8 mouse cellular contexts compared by ENCODE assay signal in the genomic region with DNA sequence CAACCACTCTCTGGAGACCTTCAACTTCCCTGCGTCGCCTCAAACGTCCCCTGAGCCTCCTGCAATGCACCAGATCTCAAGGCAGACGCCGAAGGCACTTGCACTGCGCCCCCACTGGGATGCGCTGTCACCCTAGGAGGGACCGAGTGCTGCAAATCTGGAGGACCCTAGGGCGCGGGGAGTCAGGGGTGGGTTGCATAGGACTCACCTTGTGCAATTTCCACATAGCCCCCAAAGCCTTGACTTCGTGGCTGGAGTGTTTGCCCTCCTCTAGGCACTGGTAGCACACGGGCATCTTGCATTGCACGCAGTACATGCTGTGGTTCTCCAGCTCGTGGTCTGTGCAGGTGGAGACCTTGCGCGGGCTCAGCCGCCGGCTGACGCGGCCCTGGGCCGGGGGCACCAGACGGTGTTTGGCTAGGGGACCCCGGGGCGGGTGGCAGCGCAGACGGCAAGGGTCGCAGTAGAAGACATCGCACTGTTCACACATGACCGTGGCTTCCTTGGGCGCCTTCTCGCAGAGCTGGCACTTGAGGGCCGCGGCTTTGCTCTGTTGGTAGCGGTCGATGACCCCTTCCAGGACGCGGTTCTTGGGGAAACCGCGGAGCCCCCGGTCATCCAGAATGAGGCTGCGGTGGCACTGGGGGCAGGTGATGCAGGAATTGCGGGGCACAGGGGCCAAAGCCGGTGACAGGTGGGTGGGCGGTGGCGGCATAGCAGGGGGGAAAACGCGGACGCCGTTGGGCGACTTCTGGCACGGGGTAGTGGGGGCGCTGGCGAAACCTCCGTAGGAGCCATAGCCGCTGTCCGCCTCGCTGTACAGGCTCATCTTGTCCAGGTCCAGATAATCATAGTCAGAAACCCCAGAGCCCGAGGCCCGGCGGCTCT. TPM values are rescaled to one million over a fixed set of nuclear protein-coding genes. Genes with fewer than 3 reads are reported as not detected.
DNase-seq lines count a peak whose midpoint lies in the region; ATAC-seq and TF ChIP-seq lines count a peak whose summit lies in the region.

No protein-coding gene starts in this region.

- WGBS in lung, embryonic 16.5 days: 1% methylated on average over 54 of the region's 60 CpGs
- WGBS in forebrain, postnatal 0 days: under 1% methylated on average over 57 of the region's 60 CpGs
- 3% methylated on average over 60 of the region's 60 CpGs for whole genome bisulfite sequencing in intestine, postnatal 0 days

- peak; percentile 94 for TF ChIP-seq CTCF in forebrain, postnatal 0 days (IDR thresholded peaks at IDR 0.05; ENCODE audit: low read depth)
- TF ChIP-seq CTCF in intestine, postnatal 0 days (IDR thresholded peaks at IDR 0.05; ENCODE audit: low read depth): peak; percentile 76

- DNase-seq in lung, postnatal 14 days: no peak
- peak; percentile 83 to 84 for DNase-seq in cerebellum, adult 18-20 months
- DNase-seq in forebrain, postnatal 0 days: peak; percentile 90
- peak; percentile 10 for DNase-seq in liver
- DNase-seq in ovary, postnatal 14 days (ENCODE audit: low spot score): peak; percentile 6
- DNase-seq in urinary bladder, postnatal 36 days (ENCODE audit: low spot score in 2 of 2): no peak

- peak; percentile 14; the same call in 1 of the 2 replicates for ATAC-seq in lung, embryonic 16.5 days (ENCODE audit: low read depth)
- peak; percentile 72 for ATAC-seq in forebrain, postnatal 0 days
- ATAC-seq in intestine, postnatal 0 days: no peak

- H3K9me3 ChIP-seq in lung, embryonic 16.5 days (ENCODE audit: control insufficient read depth, low read length): no peaks in the 10 kb centered on the region
- H3K9me3 ChIP-seq in forebrain, postnatal 0 days (ENCODE audit: low read length): no peaks in the 10 kb centered on the region
- H3K9me3 ChIP-seq in intestine, postnatal 0 days (ENCODE audit: control insufficient read depth): no peaks in the 10 kb centered on the region

- peak overlapping the region; percentile 61 for H3K4me3 ChIP-seq in lung, embryonic 16.5 days (ENCODE audit: low read length)
- H3K4me3 ChIP-seq in forebrain, postnatal 0 days (ENCODE audit: low read depth, low read length): peak overlapping the region; percentile 86
- H3K4me3 ChIP-seq in intestine, postnatal 0 days (ENCODE audit: low read depth, low read length): peak overlapping the region; percentile 53

- no peaks in the 10 kb centered on the region for H3K36me3 ChIP-seq in lung, embryonic 16.5 days (ENCODE audit: control insufficient read depth, insufficient read depth, low read length)
- H3K36me3 ChIP-seq in forebrain, postnatal 0 days (ENCODE audit: insufficient read depth): no peaks in the 10 kb centered on the region
- H3K36me3 ChIP-seq in intestine, postnatal 0 days (ENCODE audit: control insufficient read depth, insufficient read depth): no peaks in the 10 kb centered on the region

- H3K4me2 ChIP-seq in lung, embryonic 16.5 days (ENCODE audit: low read depth, low read length): peak overlapping the region; percentile 83
- peak overlapping the region; percentile 84 for H3K4me2 ChIP-seq in forebrain, postnatal 0 days (ENCODE audit: low read depth)
- H3K4me2 ChIP-seq in intestine, postnatal 0 days (replicated peaks; ENCODE audit: low read depth): peak overlapping the region; percentile 82

- H3K27me3 ChIP-seq in lung, embryonic 16.5 days (ENCODE audit: control insufficient read depth, insufficient read depth, low read depth, low read length): peaks cover 38% of the 10 kb centered on the region
- no peaks in the 10 kb centered on the region for H3K27me3 ChIP-seq in forebrain, postnatal 0 days (ENCODE audit: insufficient read depth, low read length)
- H3K27me3 ChIP-seq in intestine, postnatal 0 days (replicated peaks; ENCODE audit: control insufficient read depth, insufficient read depth, low read length): peaks cover 30% of the 10 kb centered on the region

- H3K27ac ChIP-seq in lung, embryonic 16.5 days (ENCODE audit: low read length): no peak overlapping the region
- H3K27ac ChIP-seq in forebrain, postnatal 0 days (ENCODE audit: low read depth, low read length): peak overlapping the region; percentile 94
- H3K27ac ChIP-seq in intestine, postnatal 0 days (ENCODE audit: low read depth, low read length): no peak overlapping the region

- peaks cover 18% of the 10 kb centered on the region for H3K4me1 ChIP-seq in lung, embryonic 16.5 days (replicated peaks; ENCODE audit: control insufficient read depth, insufficient read depth, low read length)
- peaks cover 17% of the 10 kb centered on the region; the same call in 1 of the 2 replicates for H3K4me1 ChIP-seq in forebrain, postnatal 0 days (ENCODE audit: insufficient read depth)
- H3K4me1 ChIP-seq in intestine, postnatal 0 days (replicated peaks; ENCODE audit: control insufficient read depth, insufficient read depth, low read length): 0 out of 2 replicates have a peak, but pooled peaks cover 4% of the 10 kb centered on the region

- peak overlapping the region; percentile 57; the same call in 1 of the 2 replicates for H3K9ac ChIP-seq in lung, embryonic 16.5 days (ENCODE audit: low read length)
- H3K9ac ChIP-seq in forebrain, postnatal 0 days: peak overlapping the region; percentile 92
- no peak overlapping the region; the same call in 1 of the 2 replicates for H3K9ac ChIP-seq in intestine, postnatal 0 days (ENCODE audit: low read depth, low read length)

RNA-seq across cellular contexts. Expression of gene Trim9, which starts 1.0 kb away (rescaled TPM):
- 0.58 and 1.3 TPM in 2 replicates for polyA plus RNA-seq in lung, embryonic 16.5 days (2015; fragmentation: Nextera tagmentation; extraction: Ambion mirVana)
- total RNA-seq in forebrain, postnatal 0 days (2014; rRNA removed): 114 and 135 TPM in 2 replicates
- 67.0 and 96.8 TPM in 2 replicates for polyA plus RNA-seq in forebrain, postnatal 0 days (2015; fragmentation: Nextera tagmentation; extraction: Ambion mirVana)
- 0.78 and 0.89 TPM in 2 replicates for polyA plus RNA-seq in intestine, postnatal 0 days (2015; fragmentation: Nextera tagmentation; extraction: Ambion mirVana)

Comparison
In these comparisons a context has a peak if more than half of its experiments do, and no peak if none do; other contexts are left out.
1. DNase-seq: peak in cerebellum, adult 18-20 months (2 of 2), forebrain, postnatal 0 days (single experiment), liver (single experiment) and ovary, postnatal 14 days (single experiment); none in lung, postnatal 14 days (single experiment) and urinary bladder, postnatal 36 days (0 of 2).
2. RNA of gene Trim9, which starts 1.0 kb away (polyA plus RNA-seq): 67.0 to 96.8 TPM in forebrain, postnatal 0 days; 0.78 to 0.89 TPM in intestine, postnatal 0 days and 0.58 to 1.3 TPM in lung, embryonic 16.5 days; every median in the first group is over 10 times any median in the second.
3. Peak in every context shown above with its lines, with median percentiles within 50 percentile points of each other: H3K4me2 ChIP-seq and H3K4me3 ChIP-seq.